Mouse (Mus musculus) kidney, embryonic 16.5 days (tissue): ENCODE measurements around the gene Cyp2j6. TPM values are rescaled to one million over a fixed set of nuclear protein-coding genes. Genes with fewer than 3 reads are reported as not detected.
"Not testable (repeated sequence)": the region's sequence is repeated elsewhere in the genome, so short reads cannot be mapped to it uniquely, and the experiment has no call there.

Source experiments
- ATAC-seq: fragments of 200-750 bp; cut with Nextera tagmentation; 2 replicates; pipeline ENCODE4 v1.8.0; 2017; ENCODE audit warnings: moderate TSS enrichment; ENCODE audit not compliant: low FRiP score, low TSS enrichment
- H3K27ac ChIP-seq: fragments of 300-500 bp; sonication (generic); 2 replicates; pipeline ENCODE4 v1.5.1; 2014; ENCODE audit warnings: low read length
- H3K27me3 ChIP-seq: fragments of 300-500 bp; sonication (generic); 2 replicates; pipeline ENCODE4 v1.6.1; 2014; ENCODE audit warnings: low read length, control low read depth, mixed read lengths; ENCODE audit not compliant: insufficient read depth
- H3K36me3 ChIP-seq: fragments of 300-500 bp; sonication (generic); 2 replicates; pipeline ENCODE4 v1.6.1; 2014; ENCODE audit warnings: low read length, control low read depth, mixed read lengths; ENCODE audit not compliant: insufficient read depth
- H3K4me1 ChIP-seq: fragments of 300-500 bp; sonication (generic); 2 replicates; pipeline ENCODE4 v1.6.1; 2014; ENCODE audit warnings: low read length, control low read depth, mixed read lengths; ENCODE audit not compliant: insufficient read depth
- H3K4me2 ChIP-seq: fragments of 300-500 bp; sonication (generic); replicated peaks from 2 replicates; pipeline ENCODE4 v1.6.1; 2014; ENCODE audit warnings: low read depth, low read length
- H3K4me3 ChIP-seq: fragments of 300-500 bp; sonication (generic); 2 replicates; pipeline ENCODE4 v1.5.1; 2014; ENCODE audit warnings: mild to moderate bottlenecking, low read length
- H3K9ac ChIP-seq: fragments of 300-500 bp; sonication (generic); replicated peaks from 2 replicates; pipeline ENCODE4 v1.6.1; 2014; ENCODE audit warnings: low read length
- H3K9me3 ChIP-seq: fragments of 300-500 bp; sonication (generic); 2 replicates; pipeline ENCODE4 v1.6.1; 2016; ENCODE audit warnings: low read length, control low read depth
- WGBS: fragments of 180-500 bp; shearing (Covaris S2); extraction: QIAGEN DNeasy Blood & Tissue Kit; methylation state at CpG from one replicate; pipeline ENCODE4 v1.1.7; 2014; 5-methylcytosine and 5-hydroxymethylcytosine counted together
- polyA plus RNA-seq: library from polyadenylated mRNA; unstranded; fragments of >200 nt; fragmentation: Nextera tagmentation; extraction: Ambion mirVana; gene quantifications from 2 replicates; pipeline ENCODE4 v1.2.1, GENCODE M21; 2015

Gene Cyp2j6
- 17.9 and 19.8 TPM in 2 replicates for polyA plus RNA-seq

DNA sequence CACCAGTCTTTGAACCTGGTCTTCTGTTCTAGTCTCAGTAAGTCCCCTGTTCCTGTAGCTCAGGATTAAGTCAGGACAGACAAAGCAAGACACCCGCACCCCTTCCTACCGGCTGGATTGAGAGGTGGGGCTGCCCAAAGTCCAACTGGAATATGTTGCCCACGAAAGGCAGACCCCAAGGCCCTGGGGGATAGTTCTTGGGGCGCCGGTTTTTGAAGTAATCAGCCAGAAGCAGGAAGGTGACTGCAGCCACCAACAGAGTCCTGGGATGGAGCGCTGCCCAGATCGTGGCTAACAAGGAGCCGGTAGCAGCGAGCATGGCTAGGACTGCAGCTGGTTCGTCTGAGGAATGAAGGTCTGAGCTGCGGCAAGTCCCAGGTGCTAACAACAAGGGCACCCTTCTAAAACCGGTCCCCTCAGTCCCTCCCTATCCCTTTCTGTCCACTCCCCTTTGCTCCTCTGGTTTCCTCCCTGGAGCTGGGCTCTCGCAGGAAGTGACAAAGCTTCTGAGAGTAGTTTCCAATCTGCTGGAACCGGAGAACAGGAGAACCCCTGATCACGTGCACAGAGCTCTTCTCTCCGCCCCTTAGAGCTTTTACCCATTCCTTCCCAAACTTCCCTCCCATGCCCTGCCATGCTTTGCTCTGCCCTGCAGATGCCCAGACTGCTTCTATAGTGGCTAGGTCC is at the start of gene Cyp2j6:
Gene Cyp2j6 (minus strand): TSS at position 529 of the 687 bp plus-strand sequence.
- peak within 1 kb of the TSS; percentile 84 for H3K9ac ChIP-seq
- 1% methylated on average over 16 of the region's 16 CpGs for WGBS

DNA sequence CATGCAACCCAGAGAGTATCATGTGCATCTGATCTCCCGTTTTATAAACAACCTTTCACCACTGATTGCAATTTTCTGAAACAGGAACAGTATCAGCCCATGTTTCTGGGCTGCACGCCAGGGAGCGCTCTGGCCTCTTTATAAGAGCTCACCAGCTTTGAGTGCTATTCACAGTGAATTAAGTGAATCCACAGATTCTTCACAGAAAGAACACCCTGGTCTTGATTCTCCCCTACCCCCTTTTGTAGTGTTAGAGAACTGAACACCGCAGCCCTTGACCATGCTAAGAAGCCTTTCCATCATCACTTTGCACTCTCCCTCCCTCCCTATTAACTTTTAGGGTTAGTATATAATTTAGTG is 38.3 kb upstream of the Cyp2j6 start:
- H3K9ac ChIP-seq: no peak overlapping the region
- peak; percentile 83 for ATAC-seq
- no peak overlapping the region for H3K27ac ChIP-seq
- H3K9me3 ChIP-seq: no peaks in the 10 kb centered on the region
- H3K36me3 ChIP-seq: no peaks in the 10 kb centered on the region
- H3K4me1 ChIP-seq: no peaks in the 10 kb centered on the region
- H3K4me2 ChIP-seq: peak overlapping the region; percentile 58
- WGBS: 43% methylated on average over 4 of the region's 4 CpGs
- H3K27me3 ChIP-seq: no peaks in the 10 kb centered on the region
- peak overlapping the region; percentile 45; the same call in 1 of the 2 replicates for H3K4me3 ChIP-seq

More for the DNA sequence above, at the start of gene Cyp2j6:
- H3K4me2 ChIP-seq: peak within 1 kb of the TSS; percentile 80
- H3K36me3 ChIP-seq: no peaks in the 10 kb centered on the region
- peak within 1 kb of the TSS; percentile 31 for H3K27ac ChIP-seq
- ATAC-seq: peak; percentile 99
- no peaks in the 10 kb centered on the region for H3K9me3 ChIP-seq
- H3K27me3 ChIP-seq: no peaks in the 10 kb centered on the region
- 0 out of 2 replicates have a peak, but pooled peaks cover 12% of the 10 kb centered on the region for H3K4me1 ChIP-seq
- peak within 1 kb of the TSS; percentile 75 for H3K4me3 ChIP-seq

DNA sequence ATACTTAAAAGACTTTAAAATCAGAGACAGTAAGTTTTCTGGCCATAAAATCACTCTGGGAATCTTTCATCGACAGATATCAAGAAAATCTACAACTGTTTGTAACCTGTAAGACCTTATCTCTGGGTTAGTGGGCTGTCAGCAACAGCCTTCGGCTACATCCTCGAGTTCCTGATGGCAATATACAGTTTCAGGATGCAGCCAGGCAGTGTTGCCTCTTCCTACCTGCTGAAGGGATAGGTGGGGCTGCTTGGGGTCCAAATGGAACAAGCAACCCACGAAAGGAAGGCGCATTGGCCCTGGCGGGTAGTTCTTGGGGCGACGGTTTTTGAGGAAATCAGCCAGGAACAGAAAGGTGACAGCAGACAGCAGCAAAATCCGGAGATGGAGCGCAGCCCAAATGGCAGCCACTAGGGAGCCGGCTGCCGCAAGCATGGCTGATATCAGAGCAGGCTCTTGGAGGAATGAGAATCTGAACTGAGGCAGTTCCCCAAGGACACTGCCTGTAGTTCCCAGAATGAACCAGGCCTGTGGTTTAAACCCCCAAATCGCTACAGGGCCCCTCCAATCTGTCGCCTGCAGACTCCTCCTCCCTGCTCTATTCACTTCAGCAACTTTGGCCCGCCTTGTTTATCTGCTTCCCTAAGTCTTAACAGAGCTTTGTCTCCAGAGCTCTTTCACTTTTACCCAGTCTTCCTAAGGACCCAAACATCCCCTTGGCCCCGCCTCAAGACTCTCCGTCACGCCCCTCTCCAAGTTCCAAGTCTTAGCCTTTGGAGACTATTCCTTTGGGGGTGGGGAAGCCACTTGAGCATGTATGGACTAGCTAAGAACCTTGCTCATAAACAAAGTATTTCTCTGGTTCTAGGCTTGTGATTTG is 37.7 kb upstream of the Cyp2j6 start, which contains the start of gene Cyp2j9:
Gene Cyp2j9 (minus strand): TSS at position 668 of the 880 bp plus-strand sequence.
- Histone ChIP-seq H3K27me3 (no peaks in the 10 kb centered on the region), H3K4me3 (peak within 1 kb of the TSS; percentile 45), H3K27ac (peak within 1 kb of the TSS; percentile 54), H3K4me2 (peak within 1 kb of the TSS; percentile 58), H3K36me3 (no peaks in the 10 kb centered on the region), H3K9me3 (no peaks in the 10 kb centered on the region), H3K9ac (peak within 1 kb of the TSS; percentile 62), H3K4me1 (no peaks in the 10 kb centered on the region)
- ATAC-seq: peak; percentile 99
- 4% methylated on average over 18 of the region's 18 CpGs for WGBS

DNA sequence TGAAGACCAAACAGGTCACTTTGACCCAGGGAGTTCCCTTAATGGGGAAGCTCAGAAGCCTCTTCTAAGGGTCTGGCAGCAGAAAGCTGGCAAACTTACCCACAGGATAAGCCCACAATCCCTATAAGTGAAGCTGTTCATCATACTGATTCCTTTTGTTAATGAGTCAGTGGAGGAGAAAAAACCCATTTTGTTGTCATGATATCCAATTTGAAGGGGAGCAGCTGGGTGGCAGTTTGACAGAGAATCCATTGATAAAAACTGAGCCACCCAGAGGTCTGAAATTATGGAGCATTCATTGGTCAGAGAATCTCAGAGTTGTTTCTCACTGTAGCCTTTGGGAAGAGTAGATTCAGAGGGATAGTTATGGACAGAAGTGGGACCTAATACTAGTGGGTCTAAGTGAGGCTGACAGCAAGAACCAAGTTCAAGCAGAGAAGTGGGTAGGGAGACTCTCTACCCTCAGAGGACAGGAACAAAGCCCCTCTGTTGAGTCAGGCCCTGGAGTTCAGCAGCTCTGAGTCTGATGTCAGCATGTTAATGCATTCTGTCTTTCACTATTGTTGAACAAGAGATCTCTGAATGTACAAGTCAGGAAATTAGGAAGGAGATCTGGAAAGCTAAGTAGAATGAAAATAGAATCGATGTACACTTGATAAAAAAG is 28.1 kb upstream of the Cyp2j6 start:
- Histone ChIP-seq H3K4me1 (no peaks in the 10 kb centered on the region), H3K4me3 (no peak overlapping the region), H3K9ac (no peak overlapping the region), H3K27me3 (no peaks in the 10 kb centered on the region), H3K9me3 (no peaks in the 10 kb centered on the region), H3K36me3 (no peaks in the 10 kb centered on the region), H3K4me2 (no peak overlapping the region), H3K27ac (no peak overlapping the region)
- no peak for ATAC-seq
- 92% methylated on average over 1 of the region's 1 CpGs for WGBS

DNA sequence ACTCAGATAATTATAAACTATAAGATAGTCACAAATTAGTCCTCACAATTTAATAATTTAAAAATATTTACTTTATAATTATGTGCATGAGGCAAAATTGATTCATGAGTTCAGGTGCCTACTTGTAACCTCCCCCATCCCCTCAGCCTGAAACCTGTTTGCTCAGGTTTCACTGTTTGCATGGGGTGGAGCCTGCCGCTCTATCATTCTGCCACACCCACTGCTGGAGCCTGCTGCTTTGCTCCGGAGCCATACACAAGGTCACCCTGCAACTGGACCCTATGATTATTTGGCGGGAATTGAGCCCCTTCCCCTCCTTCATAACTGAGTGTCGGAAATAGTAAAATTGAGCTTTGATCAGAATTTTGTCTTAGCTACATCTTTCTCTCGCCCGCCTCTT is 26.9 kb upstream of the Cyp2j6 start:
- H3K27ac ChIP-seq, H3K36me3 ChIP-seq, H3K4me3 ChIP-seq, H3K4me1 ChIP-seq, ATAC-seq, H3K27me3 ChIP-seq, H3K9ac ChIP-seq, H3K4me2 ChIP-seq, H3K9me3 ChIP-seq: not testable (repeated sequence)
- 55% methylated on average over 6 of the region's 6 CpGs for WGBS

DNA sequence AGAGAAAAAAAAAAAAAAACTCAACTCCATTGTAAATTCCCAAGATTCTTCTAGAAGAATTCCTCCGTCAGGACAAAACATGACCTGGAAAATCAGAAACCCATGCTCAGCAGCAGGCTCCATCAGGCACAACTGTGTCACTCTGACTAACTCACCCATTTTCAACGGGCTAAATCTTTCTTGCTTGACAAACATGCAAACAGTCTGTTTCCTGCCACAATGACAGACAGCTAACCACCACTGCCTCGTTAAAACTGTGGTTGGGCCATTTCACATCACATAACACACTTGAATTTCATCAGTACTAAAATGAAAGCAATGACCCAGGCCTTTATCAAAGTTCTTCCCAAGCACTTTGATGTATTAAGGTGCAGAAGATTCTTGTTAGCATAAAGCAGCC is 16.0 kb upstream of the Cyp2j6 start:
- no peak overlapping the region for H3K4me2 ChIP-seq
- no peak overlapping the region for H3K27ac ChIP-seq
- 46% methylated on average over 3 of the region's 3 CpGs for WGBS

DNA sequence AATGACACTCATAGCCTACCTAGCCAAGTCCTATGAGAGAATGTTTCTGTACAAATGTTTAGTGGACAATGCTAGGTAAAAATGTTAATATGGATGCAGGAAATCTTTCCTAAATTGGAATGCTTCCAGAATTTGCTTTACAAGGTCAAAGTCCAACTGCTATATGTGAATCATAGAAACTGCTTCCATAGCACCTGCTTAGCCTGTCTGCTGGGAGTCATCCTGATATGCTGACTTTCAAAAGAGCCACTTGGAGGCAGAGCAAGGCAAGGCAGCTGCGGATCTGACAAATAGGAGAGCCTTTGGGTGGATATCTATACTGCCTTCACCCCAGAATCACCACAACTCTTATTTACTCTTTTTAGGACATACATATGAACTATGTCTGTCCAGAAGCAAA is 14.5 kb upstream of the Cyp2j6 start:
- Histone ChIP-seq H3K4me2 (no peak overlapping the region), H3K4me3 (no peak overlapping the region), H3K36me3 (no peaks in the 10 kb centered on the region), H3K9me3 (no peaks in the 10 kb centered on the region), H3K9ac (no peak overlapping the region), H3K4me1 (no peaks in the 10 kb centered on the region), H3K27ac (no peak overlapping the region), H3K27me3 (no peaks in the 10 kb centered on the region)
- WGBS: 68% methylated on average over 1 of the region's 1 CpGs
- ATAC-seq: no peak

More for the DNA sequence above, 16.0 kb upstream of the Cyp2j6 start:
- ATAC-seq: no peak
- H3K4me3 ChIP-seq: no peak overlapping the region
- no peaks in the 10 kb centered on the region for H3K9me3 ChIP-seq
- no peaks in the 10 kb centered on the region for H3K36me3 ChIP-seq
- H3K9ac ChIP-seq: no peak overlapping the region
- H3K4me1 ChIP-seq: no peaks in the 10 kb centered on the region
- H3K27me3 ChIP-seq: no peaks in the 10 kb centered on the region

DNA sequence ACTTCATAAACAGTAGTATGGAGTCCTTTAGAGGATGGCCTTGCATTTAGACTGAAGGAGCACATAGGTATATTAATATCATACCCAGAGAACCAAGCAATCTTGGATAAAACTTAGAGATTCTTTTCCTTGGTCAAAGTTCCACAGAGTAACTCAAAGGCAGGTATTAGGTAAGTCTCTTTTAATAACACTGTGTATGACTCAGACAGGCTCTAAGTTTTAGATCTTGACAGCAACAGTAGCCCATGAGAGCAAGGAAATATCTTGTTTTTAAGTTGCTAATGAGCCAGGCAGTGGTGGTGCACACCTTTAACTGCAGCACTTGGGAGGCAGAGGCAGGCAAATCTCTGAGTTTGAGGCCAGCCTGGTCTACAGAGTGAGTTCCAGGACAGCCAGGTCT is 12.3 kb upstream of the Cyp2j6 start:
- no peak for ATAC-seq
- Histone ChIP-seq H3K27me3 (no peaks in the 10 kb centered on the region), H3K4me1 (no peaks in the 10 kb centered on the region), H3K9ac (no peak overlapping the region), H3K36me3 (no peaks in the 10 kb centered on the region), H3K27ac (no peak overlapping the region), H3K4me2 (no peak overlapping the region), H3K9me3 (no peaks in the 10 kb centered on the region), H3K4me3 (no peak overlapping the region)

DNA sequence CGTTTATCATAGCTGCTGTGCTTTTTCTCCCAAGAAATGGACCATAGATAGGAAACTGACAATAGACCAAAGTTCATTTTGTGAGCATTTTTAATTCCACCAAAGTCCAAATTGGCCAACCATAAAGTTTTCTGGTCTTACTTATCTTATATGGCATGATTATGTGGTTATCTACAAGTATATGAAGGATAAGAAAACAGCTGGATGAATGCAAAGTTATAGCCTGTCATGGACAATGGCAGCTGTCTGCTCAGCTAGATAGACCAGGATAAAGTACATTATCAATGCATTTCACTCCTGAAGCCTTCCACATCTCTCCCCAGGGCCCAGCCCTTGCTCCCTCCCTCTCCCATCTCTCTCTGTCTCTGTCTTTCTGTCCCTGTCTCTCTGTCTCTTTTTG is 7.0 kb upstream of the Cyp2j6 start:
- Histone ChIP-seq H3K4me1 (no peaks in the 10 kb centered on the region), H3K27me3 (no peaks in the 10 kb centered on the region), H3K4me3 (no peak overlapping the region), H3K36me3 (no peaks in the 10 kb centered on the region), H3K27ac (no peak overlapping the region), H3K9me3 (no peaks in the 10 kb centered on the region), H3K9ac (no peak overlapping the region), H3K4me2 (no peak overlapping the region)
- no peak for ATAC-seq
- WGBS: 88% methylated on average over 1 of the region's 1 CpGs
